In genomic region chr8:12564307-12564706, GRCm38 (mm10) we compare ENCODE assay signal across 8 mouse cellular contexts. TPM values are rescaled to one million over a fixed set of nuclear protein-coding genes. Genes with fewer than 3 reads are reported as not detected.
A peak's percentile ranks its signal among the peaks of the same experiment; 100 is the strongest.
DNase-seq lines count a peak whose midpoint lies in the region; ATAC-seq and TF ChIP-seq lines count a peak whose summit lies in the region.
"Had no signal": no experiment of that assay in that cellular context is flagged by ENCODE, and none has a peak within 500 bp of the region (broad histone marks: within the 10 kb centered on the region; RNA-seq: fewer than 3 reads in every experiment).

No protein-coding gene starts in this region.

- intact Hi-C loops in gastrocnemius, postnatal 36 days (cut with DNase I) = no loop called here

- TF ChIP-seq CTCF in lung, adult 2 months (IDR thresholded peaks at IDR 0.05; ENCODE audit: insufficient read depth, low read length) = peak; percentile 71
- TF ChIP-seq CTCF in olfactory bulb, adult 2 months (IDR thresholded peaks at IDR 0.05; ENCODE audit: insufficient read depth, low read depth, low read length) = 0 out of 2 replicates have a peak, but pooled peaks have one; percentile 22

- WGBS in lung, adult 2 months = 7% methylated on average over 4 of the region's 4 CpGs
- 1% methylated on average over 4 of the region's 4 CpGs for WGBS in olfactory bulb, adult 2 months

- no peak overlapping the region for H3K27ac ChIP-seq in olfactory bulb, adult 2 months (ENCODE audit: insufficient read depth, low read depth, low read length)

- peak; percentile 62; the same call in 1 of the 2 replicates for ATAC-seq in frontal cortex, adult (ENCODE audit: low TSS enrichment)

- DNase-seq in lung, adult 2 months = no peak
- DNase-seq in lung, postnatal 25 days (ENCODE audit: low spot score) = no peak
- DNase-seq in c-Kit-positive CD71-negative TER-119-negative erythroid progenitor cells, embryonic 14.5 days (ENCODE audit: low read depth) = peak; percentile 13
- peak; percentile 45 to 53 for DNase-seq in left cerebral cortex, adult 18-20 months (ENCODE audit: low spot score in 2 of 2)
- DNase-seq in gastrocnemius, postnatal 36 days = no peak

- TF ChIP-seq POLR2A in lung, adult 2 months (IDR thresholded peaks at IDR 0.05; ENCODE audit: borderline replicate concordance, extremely low read depth, low read depth, low read length) = no peak
- TF ChIP-seq POLR2A in olfactory bulb, adult 2 months (IDR thresholded peaks at IDR 0.05; ENCODE audit: insufficient read depth, low read depth, low read length) = no peak

- H3K4me1 ChIP-seq in lung, adult 2 months (ENCODE audit: control insufficient read depth, insufficient read depth, low read length) = no peaks in the 10 kb centered on the region
- peaks cover 21% of the 10 kb centered on the region for H3K4me1 ChIP-seq in olfactory bulb, adult 2 months (ENCODE audit: control insufficient read depth, insufficient read depth, low read length)

- H3K4me3 ChIP-seq in lung, adult 2 months (replicated peaks; ENCODE audit: extremely low read depth, low read depth, low read length) = no peak overlapping the region
- no peak overlapping the region for H3K4me3 ChIP-seq in olfactory bulb, adult 2 months (ENCODE audit: insufficient read depth, low read depth, low read length)

RNA-seq across cellular contexts. Expression of gene Spaca7, which starts 8.5 kb away (rescaled TPM):
- not detected in 2 replicates for polyA plus RNA-seq in lung, adult 2 months (2012; rRNA removed)
- not detected for total RNA-seq in left cerebral cortex, adult 18-20 months (2021)
- not detected in 2 replicates for polyA plus RNA-seq in olfactory bulb, adult 2 months (2012; ENCODE audit: insufficient read depth, insufficient read length, low replicate concordance, missing spikeins)
- total RNA-seq in gastrocnemius, postnatal 36 days (2021) = not detected
- polyA plus RNA-seq: gonadal fat pad, adult 2 months had no signal

Comparison
In these comparisons a context has a peak if more than half of its experiments do, and no peak if none do; other contexts are left out.
1. DNase-seq: peak in c-Kit-positive CD71-negative TER-119-negative erythroid progenitor cells, embryonic 14.5 days (single experiment) and left cerebral cortex, adult 18-20 months (2 of 2); none in lung, adult 2 months (single experiment), lung, postnatal 25 days (single experiment) and gastrocnemius, postnatal 36 days (0 of 2).